Mouse (Mus musculus): ENCODE data around the gene Tspan7.

Gene Tspan7

GRCm38 (mm10) chrX:10549708-10550107, 64.8 kb downstream of the Tspan7 start:
- in situ Hi-C loops (cut with MboI, MseI): no loop called here

DNA sequence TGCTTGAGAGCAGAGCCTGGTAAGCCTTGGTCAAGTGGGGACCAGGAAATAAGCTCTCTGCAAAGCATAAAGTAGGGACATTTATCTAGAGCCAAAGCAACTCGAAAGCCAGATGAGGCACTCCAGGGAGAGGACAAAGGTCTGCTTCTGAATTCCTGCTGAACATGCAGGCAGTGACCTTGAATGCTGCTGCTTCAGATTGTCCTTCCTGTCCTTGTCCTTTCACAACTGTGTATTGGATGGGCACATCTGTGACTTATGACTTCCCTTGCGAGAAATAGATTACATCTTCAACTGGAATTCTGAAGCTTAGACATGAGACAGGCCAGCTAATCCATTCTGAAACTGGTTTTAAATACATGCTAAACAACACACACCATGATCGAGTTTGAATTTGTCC, 71.9 kb downstream of the Tspan7 start:
- in situ Hi-C loops (cut with MboI, MseI): no loop called here

GRCm38 (mm10) chrX:10557596-10557995, 72.6 kb downstream of the Tspan7 start:
- in situ Hi-C loops (cut with MboI, MseI): no loop called here

- in situ Hi-C loops (cut with MboI, MseI): no loop called here
Measured at GRCm38 (mm10) chrX:10558625-10559024, 73.7 kb downstream of the Tspan7 start.

DNA sequence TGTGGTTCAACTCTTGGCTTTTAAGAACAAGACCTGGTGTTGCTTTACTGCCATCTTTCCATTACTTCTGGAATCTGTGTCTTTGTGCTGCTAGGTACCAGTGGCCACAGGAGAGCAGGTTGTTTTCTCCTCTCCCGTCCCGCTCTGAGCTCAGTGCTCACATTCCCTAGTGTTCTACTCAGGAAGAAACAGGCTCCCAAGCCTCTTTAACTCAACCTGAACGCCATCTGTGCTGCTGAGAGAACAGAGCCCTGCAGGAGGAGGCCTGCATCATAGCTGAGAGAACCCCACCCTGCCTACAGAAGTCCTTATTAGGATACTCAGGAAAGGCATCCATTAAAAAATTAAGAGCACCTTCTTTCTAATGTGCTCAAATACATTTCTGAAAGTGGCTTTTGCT, 80.9 kb downstream of the Tspan7 start:
- in situ Hi-C loops (cut with MboI, MseI): no loop called here

DNA sequence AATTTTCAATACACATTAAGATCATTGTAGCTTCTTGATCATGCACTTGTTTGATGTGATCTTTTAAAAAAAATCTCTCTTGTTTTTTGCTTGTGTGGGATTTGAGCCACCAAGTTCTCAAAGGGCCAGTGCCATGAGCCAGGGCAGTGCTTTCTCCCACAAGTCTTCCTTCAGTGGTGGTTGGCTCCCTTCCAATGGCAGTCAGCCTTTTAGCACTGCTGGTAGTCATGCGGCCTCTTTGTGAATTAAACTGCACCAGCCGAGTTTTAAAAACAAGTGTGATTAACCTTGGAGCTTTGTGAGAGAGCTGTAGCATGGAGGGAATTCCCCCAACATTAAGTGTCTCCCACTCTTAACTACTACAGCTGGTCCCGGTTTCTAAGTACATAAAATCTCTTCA, 89.6 kb downstream of the Tspan7 start:
- in situ Hi-C loops (cut with MboI, MseI): loop anchor here (10.0 kb wide), 1 partner anchor 560 kb away; no protein-coding TSS in a partner anchor

GRCm38 (mm10) chrX:10575406-10575805, 90.4 kb downstream of the Tspan7 start:
- in situ Hi-C loops (cut with MboI, MseI): loop anchor here (10.0 kb wide), 1 partner anchor 559 kb away; no protein-coding TSS in a partner anchor

GRCm38 (mm10) chrX:10576349-10576748, 91.4 kb downstream of the Tspan7 start:
- in situ Hi-C loops (cut with MboI, MseI): loop anchor here (10.0 kb wide), 1 partner anchor 558 kb away; no protein-coding TSS in a partner anchor

DNA sequence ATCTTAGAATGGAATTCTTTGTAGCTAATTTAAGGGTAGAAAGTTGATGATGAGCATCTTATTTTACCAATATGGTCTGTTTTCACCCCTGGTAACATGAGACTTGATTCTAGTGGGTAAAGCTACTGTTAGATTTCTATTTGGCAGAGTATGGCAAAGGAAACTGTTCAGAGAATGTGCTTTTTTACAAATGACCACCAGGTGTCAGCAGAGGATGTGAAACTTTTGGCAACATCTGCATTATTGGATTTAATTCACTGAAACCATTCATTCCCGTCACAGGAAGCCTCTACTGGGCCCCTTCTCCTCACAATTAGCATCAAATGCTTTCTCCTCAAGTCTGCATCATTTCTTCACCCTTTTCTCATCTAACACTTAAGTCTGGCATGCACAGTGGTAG, 92.4 kb downstream of the Tspan7 start:
- in situ Hi-C loops (cut with MboI, MseI): loop anchor here (10.0 kb wide), 1 partner anchor 557 kb away; no protein-coding TSS in a partner anchor

GRCm38 (mm10) chrX:10582731-10583130, 97.8 kb downstream of the Tspan7 start:
- in situ Hi-C loops (cut with MboI, MseI): no loop called here

GRCm38 (mm10) chrX:10592244-10592643, 107.3 kb downstream of the Tspan7 start:
- in situ Hi-C loops (cut with MboI, MseI): no loop called here

GRCm38 (mm10) chrX:10593561-10593960, 108.6 kb downstream of the Tspan7 start:
- in situ Hi-C loops (cut with MboI, MseI): no loop called here

- in situ Hi-C loops (cut with MboI, MseI): loop anchor here (25.0 kb wide), 1 partner anchor 695 kb away; the partner anchor contains the start of genes H2al1b, H2al1c, H2al1d and H2al1e
Measured at GRCm38 (mm10) chrX:10617119-10617518, 132.2 kb downstream of the Tspan7 start.

GRCm38 (mm10) chrX:10641062-10641461, 156.1 kb downstream of the Tspan7 start:
- in situ Hi-C loops (cut with MboI, MseI): no loop called here

Measured in T-helper 1 cell (primary cell).